In genomic region chr2:21037181-21037580, GRCm38 (mm10) we compare ENCODE assay signal across 8 mouse cellular contexts.
DNase-seq lines count a peak whose midpoint lies in the region; ATAC-seq and TF ChIP-seq lines count a peak whose summit lies in the region.
"Had no signal": no experiment of that assay in that cellular context is flagged by ENCODE, and none has a peak within 500 bp of the region (broad histone marks: within the 10 kb centered on the region; RNA-seq: fewer than 3 reads in every experiment).

No protein-coding gene starts in this region.

- H3K4me2 ChIP-seq in midbrain, postnatal 0 days (ENCODE audit: low read depth, low read length, poor library complexity, severe bottlenecking), result no peak overlapping the region

- no peak for TF ChIP-seq CTCF in midbrain, postnatal 0 days (IDR thresholded peaks at IDR 0.05)

- peak overlapping the region; percentile 32; the same call in 1 of the 2 replicates for H3K27ac ChIP-seq in midbrain, postnatal 0 days (ENCODE audit: low read depth, low read length)

- no peak overlapping the region for H3K9ac ChIP-seq in midbrain, postnatal 0 days (replicated peaks; ENCODE audit: low read length, poor library complexity, severe bottlenecking)

- no peak overlapping the region for H3K4me3 ChIP-seq in midbrain, postnatal 0 days (ENCODE audit: low read depth, low read length)
- H3K4me3 ChIP-seq: megakaryocyte, embryonic 14.5 days had no signal

- DNase-seq in 3134 (ENCODE audit: extremely low read depth, insufficient read length, low spot score) (peak; percentile 65), 3T3-L1 (ENCODE audit: low read depth, low spot score) (peak; percentile 90)
- DNase-seq in frontal cortex, postnatal 36 days (ENCODE audit: low spot score in 2 of 2), result peak; percentile 75 to 88
- DNase-seq in layer of hippocampus, adult 9-11 months, result peak; percentile 85
- peak; percentile 68 for DNase-seq in midbrain, postnatal 0 days (ENCODE audit: low spot score)
- no peak for DNase-seq in spleen, postnatal 4 days (ENCODE audit: low spot score in 2 of 2)
- no peak for DNase-seq in kidney, adult 9 months

- H3K9me3 ChIP-seq in midbrain, postnatal 0 days (ENCODE audit: low read length), result no peaks in the 10 kb centered on the region
- H3K9me3 ChIP-seq: megakaryocyte, embryonic 14.5 days had no signal

- H3K4me1 ChIP-seq in midbrain, postnatal 0 days (ENCODE audit: insufficient read depth, low read length), result peaks cover 4% of the 10 kb centered on the region; the same call in 1 of the 2 replicates

- H3K27me3 ChIP-seq in midbrain, postnatal 0 days (ENCODE audit: insufficient read depth, low read length), result no peaks in the 10 kb centered on the region
- H3K27me3 ChIP-seq: megakaryocyte, embryonic 14.5 days had no signal

- 35% methylated on average over 8 of the region's 8 CpGs for WGBS in midbrain, postnatal 0 days

- ATAC-seq in midbrain, postnatal 0 days (ENCODE audit: low FRiP score), result 0 out of 2 replicates have a peak, but pooled peaks have one; percentile 44

- no peaks in the 10 kb centered on the region for H3K36me3 ChIP-seq in midbrain, postnatal 0 days (ENCODE audit: insufficient read depth, low read length)

Comparison
In these comparisons a context has a peak if more than half of its experiments do, and no peak if none do; other contexts are left out.
1. DNase-seq: peak in 3134 (single experiment), 3T3-L1 (single experiment), frontal cortex, postnatal 36 days (2 of 2), layer of hippocampus, adult 9-11 months (single experiment) and midbrain, postnatal 0 days (single experiment); none in spleen, postnatal 4 days (0 of 2) and kidney, adult 9 months (single experiment).